Comparison of ENCODE assay signal across 7 mouse cellular contexts in genomic region chr4:149953621-149954481, GRCm38 (mm10). TPM values are rescaled to one million over a fixed set of nuclear protein-coding genes. Genes with fewer than 3 reads are reported as not detected.
DNase-seq lines count a peak whose midpoint lies in the region; ATAC-seq and TF ChIP-seq lines count a peak whose summit lies in the region.

No protein-coding gene starts in this region.

- intact Hi-C loops in left cerebral cortex, postnatal 36 days (cut with DNase I) = loop anchor here (2.0 to 5.0 kb wide), 2 partner anchors 67 to 113 kb away; no protein-coding TSS in a partner anchor

- H3K4me1 ChIP-seq in MEL (ENCODE audit: control insufficient read depth in 1 of 2, insufficient read depth in 2 of 2, low read length in 2 of 2) = peaks cover 0 to 7% of the 10 kb centered on the region in 2 experiments; a peak in 2 of 4 replicates
- H3K4me1 ChIP-seq in bone marrow, adult 2 months (ENCODE audit: control insufficient read depth, insufficient read depth, low read length) = no peaks in the 10 kb centered on the region
- peaks cover 15% of the 10 kb centered on the region for H3K4me1 ChIP-seq in intestine, embryonic 14.5 days (replicated peaks; ENCODE audit: control insufficient read depth, insufficient read depth, low read length)
- H3K4me1 ChIP-seq in midbrain, embryonic 11.5 days (ENCODE audit: control insufficient read depth, insufficient read depth, low read length) = peaks cover 7% of the 10 kb centered on the region; the same call in 1 of the 2 replicates

- H3K27ac ChIP-seq in MEL (ENCODE audit: control insufficient read depth, low read depth, low read length) = no peak overlapping the region
- no peak overlapping the region for H3K27ac ChIP-seq in bone marrow, adult 2 months (ENCODE audit: control insufficient read depth, insufficient read depth, low read depth, low read length, poor library complexity)
- peak overlapping the region; percentile 57 for H3K27ac ChIP-seq in intestine, embryonic 14.5 days (ENCODE audit: low read depth)
- H3K27ac ChIP-seq in midbrain, embryonic 11.5 days (ENCODE audit: low read depth, low read length) = no peak overlapping the region

- peak; percentile 3; the same call in 1 of the 2 replicates for ATAC-seq in intestine, embryonic 14.5 days (replicated peaks; ENCODE audit: low FRiP score, low TSS enrichment, low read depth)
- ATAC-seq in midbrain, embryonic 11.5 days (ENCODE audit: low FRiP score) = peak; percentile 12; the same call in 1 of the 2 replicates

- no peaks in the 10 kb centered on the region for H3K27me3 ChIP-seq in MEL (ENCODE audit: control insufficient read depth in 1 of 2, insufficient read depth in 2 of 2, low read length in 2 of 2)
- peaks cover 15% of the 10 kb centered on the region for H3K27me3 ChIP-seq in intestine, embryonic 14.5 days (replicated peaks; ENCODE audit: control insufficient read depth, insufficient read depth, low read length)
- peaks cover 44% of the 10 kb centered on the region for H3K27me3 ChIP-seq in midbrain, embryonic 11.5 days (ENCODE audit: control insufficient read depth, insufficient read depth, low read length)

- no peaks in the 10 kb centered on the region for H3K79me2 ChIP-seq in MEL (ENCODE audit: control insufficient read depth, insufficient read depth, low read length, poor library complexity)

- TF ChIP-seq POLR2A in MEL (IDR thresholded peaks at IDR 0.05; ENCODE audit: control insufficient read depth in 1 of 2, insufficient read depth in 1 of 2, low read depth in 1 of 2, low read length in 2 of 2, poor library complexity in 1 of 2) = no peak
- TF ChIP-seq POLR2A in bone marrow, adult 2 months (IDR thresholded peaks at IDR 0.05; ENCODE audit: borderline replicate concordance, control insufficient read depth, low read depth, low read length) = no peak

- H3K9me3 ChIP-seq in MEL (replicated peaks; ENCODE audit: insufficient read depth, low read length) = no peaks in the 10 kb centered on the region
- H3K9me3 ChIP-seq in intestine, embryonic 14.5 days (ENCODE audit: control insufficient read depth, low read length) = no peaks in the 10 kb centered on the region
- H3K9me3 ChIP-seq in midbrain, embryonic 11.5 days (ENCODE audit: control insufficient read depth, low read length) = no peaks in the 10 kb centered on the region

- H3K36me3 ChIP-seq in MEL (ENCODE audit: control insufficient read depth in 1 of 2, insufficient read depth in 2 of 2, low read length in 2 of 2) = no peaks in the 10 kb centered on the region
- H3K36me3 ChIP-seq in intestine, embryonic 14.5 days (ENCODE audit: control insufficient read depth, insufficient read depth, low read length) = no peaks in the 10 kb centered on the region
- H3K36me3 ChIP-seq in midbrain, embryonic 11.5 days (ENCODE audit: control insufficient read depth, insufficient read depth, low read length) = no peaks in the 10 kb centered on the region

- DNase-seq in MEL (ENCODE audit: low read depth, low spot score) = peak; percentile 27
- peak; percentile 72 for DNase-seq in gastrocnemius, postnatal 10 days
- DNase-seq in intestine, embryonic 14.5 days (ENCODE audit: low spot score) = peak; percentile 85
- DNase-seq in left cerebral cortex, postnatal 36 days (ENCODE audit: low spot score in 2 of 2) = peak; percentile 43 to 46
- DNase-seq in midbrain, embryonic 11.5 days (ENCODE audit: low spot score, missing footprints) = peak; percentile 93
- DNase-seq in testis, postnatal 10 days (ENCODE audit: low spot score) = peak; percentile 71

- TF ChIP-seq EP300 in MEL (IDR thresholded peaks at IDR 0.05; ENCODE audit: low read depth in 1 of 2, low read length in 2 of 2) = no peak

- no peak for TF ChIP-seq CTCF in MEL (IDR thresholded peaks at IDR 0.05 in 2 of 3, conservative IDR thresholded peaks at IDR 0.05 in 1 of 3; ENCODE audit: control insufficient read depth in 1 of 3, insufficient read depth in 1 of 3, low read depth in 2 of 3, low read length in 3 of 3, poor library complexity in 1 of 3, severe bottlenecking in 1 of 3)
- TF ChIP-seq CTCF in bone marrow, adult 2 months (IDR thresholded peaks at IDR 0.05; ENCODE audit: control insufficient read depth, insufficient read depth, low read length) = no peak

- 3% methylated on average over 32 of the region's 32 CpGs for WGBS in bone marrow, adult 2 months
- WGBS in intestine, embryonic 14.5 days = 3% methylated on average over 32 of the region's 32 CpGs
- 7% methylated on average over 32 of the region's 32 CpGs for WGBS in midbrain, embryonic 11.5 days

- peak overlapping the region in 1 of 2 experiments; percentile 43; a peak in 2 of 4 replicates for H3K4me3 ChIP-seq in MEL (ENCODE audit: control insufficient read depth in 1 of 2, insufficient read depth in 1 of 2, low read depth in 2 of 2, low read length in 2 of 2)
- H3K4me3 ChIP-seq in bone marrow, adult 2 months (replicated peaks; ENCODE audit: control insufficient read depth, low read depth, low read length) = peak overlapping the region; percentile 41
- peak overlapping the region; percentile 68 for H3K4me3 ChIP-seq in intestine, embryonic 14.5 days (ENCODE audit: low read depth, low read length)
- H3K4me3 ChIP-seq in midbrain, embryonic 11.5 days (ENCODE audit: low read depth, low read length) = peak overlapping the region; percentile 57

- no peak for TF ChIP-seq RAD21 in MEL (IDR thresholded peaks at IDR 0.05; ENCODE audit: low read depth, low read length)

- H3K4me2 ChIP-seq in intestine, embryonic 14.5 days (ENCODE audit: low read length) = peak overlapping the region; percentile 95
- H3K4me2 ChIP-seq in midbrain, embryonic 11.5 days = peak overlapping the region; percentile 97

- no peak overlapping the region for H3K9ac ChIP-seq in MEL (ENCODE audit: control insufficient read depth, low read depth, low read length, poor library complexity, severe bottlenecking)
- peak overlapping the region; percentile 67 for H3K9ac ChIP-seq in intestine, embryonic 14.5 days (ENCODE audit: low read length)
- H3K9ac ChIP-seq in midbrain, embryonic 11.5 days (ENCODE audit: low read length) = peak overlapping the region; percentile 60

TF ChIP-seq in MEL, 35 proteins besides CTCF, POLR2A, EP300 and RAD21:
- TF ChIP-seq GABPA (IDR thresholded peaks at IDR 0.05; ENCODE audit: low read depth, low read length) (no peak), JUND (IDR thresholded peaks at IDR 0.05; ENCODE audit: low read depth, low read length) (no peak), KAT2A (conservative IDR thresholded peaks at IDR 0.05; ENCODE audit: low read depth, low read length) (no peak), TCF12 (IDR thresholded peaks at IDR 0.05; ENCODE audit: low read depth, low read length) (no peak), GATA1 (IDR thresholded peaks at IDR 0.05; ENCODE audit: low read depth, low read length) (no peak), USF2 (IDR thresholded peaks at IDR 0.05; ENCODE audit: borderline replicate concordance in 1 of 2, insufficient read depth in 1 of 2, low read depth in 1 of 2, low read length in 2 of 2) (no peak), ZNF384 (IDR thresholded peaks at IDR 0.05; ENCODE audit: low read depth, low read length) (no peak), POLR2AphosphoS2 (IDR thresholded peaks at IDR 0.05; ENCODE audit: low read length) (no peak), E2F4 (IDR thresholded peaks at IDR 0.05; ENCODE audit: borderline replicate concordance, low read depth, low read length) (no peak), MAX (IDR thresholded peaks at IDR 0.05; ENCODE audit: low read length) (no peak), ETS1 (IDR thresholded peaks at IDR 0.05; ENCODE audit: low read depth, low read length) (no peak), MAFK (IDR thresholded peaks at IDR 0.05; ENCODE audit: borderline replicate concordance, low read depth, low read length) (no peak), NELFE (IDR thresholded peaks at IDR 0.05; ENCODE audit: low read depth, low read length) (no peak), RCOR1 (IDR thresholded peaks at IDR 0.05; ENCODE audit: low read depth, low read length) (no peak)

RNA-seq across cellular contexts. Expression of gene Spsb1, which starts 1.0 kb away (rescaled TPM):
- 0.12 TPM in 1 of 2 replicates, not detected in the other for total RNA-seq in MEL (2012; rRNA removed)
- under 1 TPM in 1 of 2 experiments, not detected in 1; 0.25 TPM for polyA plus RNA-seq in MEL (2012; ENCODE audit: insufficient read depth in 1 of 2, insufficient read length in 2 of 2, low read depth in 1 of 2, low replicate concordance in 2 of 2, missing spikeins in 1 of 2)
- polyA plus RNA-seq in bone marrow, adult 2 months (2011; ENCODE audit: insufficient read depth, insufficient read length, low replicate concordance, missing spikeins) = 1.8 and 3.9 TPM in 2 replicates
- total RNA-seq in gastrocnemius, postnatal 10 days (2021) = 10 to 100 TPM; 18.9 to 21.1 TPM
- polyA plus RNA-seq in intestine, embryonic 14.5 days (2014; fragmentation: Nextera tagmentation; extraction: Ambion mirVana) = 17.0 and 19.9 TPM in 2 replicates
- total RNA-seq in left cerebral cortex, postnatal 36 days (2021) = 10 to 100 TPM; 17.1 to 19.0 TPM
- polyA plus RNA-seq in midbrain, embryonic 11.5 days (2014; fragmentation: Nextera tagmentation; extraction: Ambion mirVana) = 6.3 and 7.5 TPM in 2 replicates

RNA-seq across cellular contexts. Expression of gene H6pd, which starts 55.0 kb away (rescaled TPM):
- 6.9 and 7.8 TPM in 2 replicates for total RNA-seq in MEL (2012; rRNA removed)
- polyA plus RNA-seq in MEL (2012; ENCODE audit: insufficient read depth in 1 of 2, insufficient read length in 2 of 2, low read depth in 1 of 2, low replicate concordance in 2 of 2, missing spikeins in 1 of 2) = 10 to 100 TPM in 1 of 2 experiments, not detected in 1; 10.8 TPM
- 1.4 and 7.2 TPM in 2 replicates for polyA plus RNA-seq in bone marrow, adult 2 months (2011; ENCODE audit: insufficient read depth, insufficient read length, low replicate concordance, missing spikeins)
- total RNA-seq in gastrocnemius, postnatal 10 days (2021) = 10 to 100 TPM; 57.1 to 61.3 TPM
- polyA plus RNA-seq in intestine, embryonic 14.5 days (2014; fragmentation: Nextera tagmentation; extraction: Ambion mirVana) = 11.9 and 14.0 TPM in 2 replicates
- 10 to 100 TPM; 12.5 to 14.3 TPM for total RNA-seq in left cerebral cortex, postnatal 36 days (2021)
- 1.7 and 2.4 TPM in 2 replicates for polyA plus RNA-seq in midbrain, embryonic 11.5 days (2014; fragmentation: Nextera tagmentation; extraction: Ambion mirVana)

Comparison
In these comparisons a context has a peak if more than half of its experiments do, and no peak if none do; other contexts are left out.
1. DNase-seq: peak in every context shown above with its lines; median percentile 93 in midbrain, embryonic 11.5 days; 85 in intestine, embryonic 14.5 days; 72 in gastrocnemius, postnatal 10 days; 71 in testis, postnatal 10 days; 44 in left cerebral cortex, postnatal 36 days; 27 in MEL.